Mouse (Mus musculus) ES-Bruce4 (cell line): ENCODE data around the gene Zfp874b. TPM values are rescaled to one million over a fixed set of nuclear protein-coding genes. Genes with fewer than 3 reads are reported as not detected.
A peak's percentile ranks its signal among the peaks of the same experiment; 100 is the strongest.
"Not testable (repeated sequence)": the region's sequence is repeated elsewhere in the genome, so short reads cannot be mapped to it uniquely, and the experiment has no call there.

Experiments
- H3K27ac ChIP-seq: 2 replicates; pipeline ENCODE4 v1.5.1; 2012; ENCODE audit warnings: low read length, inconsistent platforms; ENCODE audit not compliant: insufficient read depth
- H3K27me3 ChIP-seq: 2 replicates; pipeline ENCODE4 v1.6.1; 2012; ENCODE audit warnings: mild to moderate bottlenecking, low read length, inconsistent platforms; ENCODE audit not compliant: control insufficient read depth, poor library complexity, insufficient read depth, severe bottlenecking
- H3K36me3 ChIP-seq: 2 replicates; pipeline ENCODE4 v1.6.1; 2012; ENCODE audit warnings: inconsistent platforms, mild to moderate bottlenecking, low read length, moderate library complexity; ENCODE audit not compliant: control insufficient read depth, poor library complexity, insufficient read depth, severe bottlenecking
- H3K4me1 ChIP-seq: one replicate; pipeline ENCODE4 v1.8.1; 2011; ENCODE audit warnings: low read length; ENCODE audit not compliant: control insufficient read depth, insufficient read depth
- H3K4me3 ChIP-seq: 2 replicates; pipeline ENCODE4 v1.5.1; 2011; ENCODE audit warnings: low read depth, mild to moderate bottlenecking, low read length
- H3K9ac ChIP-seq: 2 replicates; pipeline ENCODE4 v1.6.1; 2012; ENCODE audit warnings: low read depth, mild to moderate bottlenecking, inconsistent platforms; ENCODE audit not compliant: poor library complexity, severe bottlenecking
- H3K9me3 ChIP-seq: replicated peaks from 2 replicates; pipeline ENCODE4 v1.6.1; 2012; ENCODE audit warnings: mild to moderate bottlenecking, low read length, inconsistent platforms; ENCODE audit not compliant: control insufficient read depth, poor library complexity, insufficient read depth, severe bottlenecking
- CTCF ChIP-seq: IDR thresholded peaks from one replicate; pipeline ENCODE4 v1.8.1; 2011; ENCODE audit warnings: low read depth, low read length
- EP300 ChIP-seq: IDR thresholded peaks from 2 replicates; pipeline ENCODE4 v1.6.1; 2011; ENCODE audit warnings: low read depth, low read length; ENCODE audit not compliant: insufficient read depth
- POLR2A ChIP-seq: IDR thresholded peaks from one replicate; pipeline ENCODE4 v1.8.1; 2011; ENCODE audit warnings: low read length; ENCODE audit not compliant: insufficient read depth
- polyA plus RNA-seq: library from polyadenylated mRNA; stranded (reverse); fragments of >200 nt; gene quantifications from 2 replicates; pipeline ENCODE4 v1.2.4, GENCODE M21; 2011; ENCODE audit warnings: low read depth; ENCODE audit not compliant: missing spikeins, insufficient read depth, insufficient read length

The Zfp874b gene
- polyA plus RNA-seq, 1 experiment, result 19.3 TPM

DNA sequence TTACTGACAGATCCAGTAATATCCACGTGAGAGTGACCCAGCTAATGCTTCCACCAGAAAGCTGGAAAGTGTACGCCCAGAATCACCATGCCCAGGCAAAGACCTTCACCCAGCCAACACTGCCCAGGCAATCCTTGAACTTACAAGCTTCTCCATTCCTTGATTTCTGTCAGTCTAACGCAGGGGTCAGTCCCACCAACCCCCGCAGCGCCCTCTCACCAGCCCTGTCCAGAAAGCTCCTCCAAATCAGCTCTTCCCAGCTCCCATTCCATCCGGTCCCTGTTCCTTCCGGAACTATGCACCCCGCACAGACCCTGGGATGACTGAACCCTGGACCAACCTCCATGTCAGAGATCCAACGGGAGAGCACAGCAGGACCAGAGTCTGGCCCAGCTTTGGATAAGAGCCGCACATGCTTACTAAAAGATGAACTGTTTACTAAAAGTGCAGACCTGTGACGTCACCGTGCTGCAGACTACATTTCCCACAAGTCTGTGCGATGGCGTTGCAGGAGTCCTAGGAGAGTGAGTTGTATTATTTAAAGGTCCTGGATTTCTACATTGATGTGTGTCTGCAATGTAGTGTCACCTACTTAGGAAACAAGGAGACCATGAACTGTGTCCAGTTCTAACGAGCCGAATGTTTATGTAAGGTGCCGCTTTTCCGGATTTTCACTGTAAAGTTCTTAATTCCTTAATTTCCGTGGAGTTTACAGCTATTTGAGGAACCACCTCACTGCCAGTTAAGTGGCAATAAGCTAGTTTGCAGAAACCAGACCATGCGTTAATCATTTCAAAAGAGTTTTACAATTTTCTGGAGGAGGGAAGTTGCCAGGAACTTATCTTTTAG, 32.7 kb downstream of the Zfp874b start, which contains the start of gene Zfp874a:
Zfp874a (minus strand) TSS at position 453 of the 849 bp plus-strand sequence.
- Histone ChIP-seq H3K9me3 (no peaks in the 10 kb centered on the region), H3K4me1 (no peaks in the 10 kb centered on the region), H3K4me3 (peak within 1 kb of the TSS; percentile 97), H3K27me3 (no peaks in the 10 kb centered on the region), H3K36me3 (peaks cover 3% of the 10 kb centered on the region), H3K27ac (peak within 1 kb of the TSS; percentile 23; the same call in 1 of the 2 replicates), H3K9ac (peak within 1 kb of the TSS; percentile 78)
- TF ChIP-seq POLR2A, result no peak

DNA sequence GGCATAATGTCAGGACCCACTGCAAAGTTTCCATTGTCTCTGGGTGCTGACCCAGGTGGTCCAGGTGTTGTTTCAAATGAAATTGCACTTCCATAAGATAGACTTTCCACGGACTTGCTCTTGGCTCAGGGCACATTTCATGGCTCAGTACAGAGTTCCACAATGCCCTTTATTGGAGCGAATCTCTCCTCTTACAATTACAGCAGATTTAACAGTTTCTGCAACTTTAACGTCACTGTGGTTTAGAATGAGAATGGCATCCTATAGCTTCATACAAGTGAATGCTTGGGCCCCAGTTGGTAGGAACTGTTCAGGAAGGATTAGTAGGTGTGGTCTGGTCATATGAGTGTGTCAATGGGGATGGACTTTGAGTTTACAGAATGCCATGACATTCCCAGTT, 47.0 kb downstream of the Zfp874b start:
- not testable (repeated sequence) for H3K4me1 ChIP-seq, H3K27me3 ChIP-seq, H3K9me3 ChIP-seq, H3K4me3 ChIP-seq, H3K27ac ChIP-seq, H3K36me3 ChIP-seq, H3K9ac ChIP-seq

DNA sequence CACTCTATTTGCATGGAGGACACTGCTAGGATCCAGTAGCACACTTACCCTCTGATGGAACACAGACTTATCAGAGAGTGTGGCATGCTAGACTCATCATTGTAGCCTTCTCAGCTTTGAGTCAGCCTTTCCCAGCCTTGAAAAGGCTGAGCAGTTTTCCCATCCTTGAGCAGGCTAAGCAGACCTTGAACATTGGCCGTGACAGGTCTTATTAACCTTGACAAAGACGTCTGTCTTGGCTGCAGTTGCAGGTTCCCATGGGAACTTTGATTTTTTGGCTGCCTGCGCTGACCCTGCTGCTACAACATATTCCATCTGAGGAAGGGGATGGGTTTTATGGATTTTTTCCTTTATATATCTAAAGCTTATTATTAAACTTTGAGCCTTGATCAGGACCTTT, 55.9 kb downstream of the Zfp874b start:
- Histone ChIP-seq H3K9me3 (no peaks in the 10 kb centered on the region; the same call in 1 of the 2 replicates), H3K27me3 (no peaks in the 10 kb centered on the region), H3K36me3 (no peaks in the 10 kb centered on the region), H3K27ac (no peak overlapping the region), H3K4me3 (no peak overlapping the region), H3K4me1 (no peaks in the 10 kb centered on the region), H3K9ac (no peak overlapping the region)
- no peak for TF ChIP-seq CTCF
- TF ChIP-seq EP300, result no peak
- no peak for TF ChIP-seq POLR2A

DNA sequence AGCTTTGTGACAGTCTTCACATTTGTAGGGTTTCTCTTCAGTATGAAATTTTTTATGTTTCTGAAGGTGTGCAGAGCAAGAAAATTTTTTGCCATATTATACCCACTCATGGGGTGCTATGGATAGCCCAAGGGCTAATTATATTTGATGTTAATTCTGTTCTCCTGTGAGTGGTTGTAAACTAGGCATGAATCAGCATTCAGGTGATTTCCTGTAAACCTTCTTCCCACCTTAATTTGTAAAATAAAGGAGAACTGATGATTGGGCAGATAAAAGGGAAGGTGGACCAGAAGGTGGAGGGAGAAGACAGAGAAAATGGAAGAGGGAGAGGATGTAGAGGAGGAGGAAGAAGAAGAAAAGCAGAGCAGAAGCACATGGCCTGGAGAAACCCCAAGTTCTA, 58.4 kb downstream of the Zfp874b start:
- peak overlapping the region; percentile 49 for H3K27ac ChIP-seq
- not testable (repeated sequence) for H3K36me3 ChIP-seq, H3K4me1 ChIP-seq, H3K9me3 ChIP-seq, H3K4me3 ChIP-seq, H3K9ac ChIP-seq, H3K27me3 ChIP-seq

DNA sequence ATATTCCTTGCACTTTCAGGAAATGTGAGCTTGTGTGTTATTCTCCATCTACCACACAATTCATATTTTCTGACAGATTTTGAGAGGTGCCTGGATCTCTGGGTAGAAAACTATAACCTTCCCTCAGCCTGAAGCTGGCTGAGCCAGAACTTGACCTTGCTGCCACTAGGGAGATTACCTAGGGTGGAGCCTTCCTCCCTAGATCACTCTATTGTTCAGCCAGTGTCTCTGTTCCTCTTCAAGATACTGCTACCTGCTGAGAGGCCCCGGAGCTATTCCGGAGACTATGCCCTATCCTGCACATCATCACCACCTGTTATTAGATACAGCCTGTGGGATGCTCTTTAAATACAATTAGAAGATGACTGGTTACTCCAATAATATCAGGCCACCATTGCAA, 61.5 kb downstream of the Zfp874b start:
- peak overlapping the region; percentile 16; the same call in 1 of the 2 replicates for H3K4me3 ChIP-seq
- H3K9me3 ChIP-seq, H3K36me3 ChIP-seq, H3K4me1 ChIP-seq, H3K27me3 ChIP-seq, H3K9ac ChIP-seq: not testable (repeated sequence)
- H3K27ac ChIP-seq, result peak overlapping the region; percentile 88
- peak; percentile 87 for TF ChIP-seq EP300

Other genes with a start within 250 kb of the Zfp874b start
- 3.2 and 4.2 TPM in 2 replicates for gene Zfp458, start 205.8 kb downstream of the Zfp874b start, polyA plus RNA-seq
- 0.72 TPM in 1 of 2 replicates, not detected in the other for gene Zfp457, start 177.8 kb downstream of the Zfp874b start, polyA plus RNA-seq
- gene Zfp595, start 151.7 kb downstream of the Zfp874b start, polyA plus RNA-seq, result 6.6 and 7.5 TPM in 2 replicates
- 2.5 and 4.6 TPM in 2 replicates for gene Gm28044, start 123.7 kb downstream of the Zfp874b start, polyA plus RNA-seq
- gene Zfp953, start 123.7 kb downstream of the Zfp874b start, polyA plus RNA-seq, result 3.8 and 4.5 TPM in 2 replicates
- 0.99 TPM in 1 of 2 replicates, not detected in the other for gene Gm28041, start 108.5 kb downstream of the Zfp874b start, polyA plus RNA-seq
- gene Zfp456, start 108.4 kb downstream of the Zfp874b start, polyA plus RNA-seq, result 3.7 and 4.0 TPM in 2 replicates
- 10.5 and 10.9 TPM in 2 replicates for gene Zfp429, start 84.4 kb downstream of the Zfp874b start, polyA plus RNA-seq
- 24.0 and 25.7 TPM in 2 replicates for gene Zfp459, start 62.8 kb downstream of the Zfp874b start, polyA plus RNA-seq
- gene Zfp874a, start 32.6 kb downstream of the Zfp874b start, polyA plus RNA-seq, result 26.9 and 28.9 TPM in 2 replicates
- gene Zfp58, start 16.3 kb upstream of the Zfp874b start, polyA plus RNA-seq, result 10.3 and 10.7 TPM in 2 replicates
- not detected in 2 replicates for gene Gm26965, start 41.9 kb upstream of the Zfp874b start, polyA plus RNA-seq
- 15.0 and 15.5 TPM in 2 replicates for gene Zfp87, start 41.9 kb upstream of the Zfp874b start, polyA plus RNA-seq
- gene Zfp748, start 69.6 kb upstream of the Zfp874b start, polyA plus RNA-seq, result 9.3 and 9.9 TPM in 2 replicates
- gene Zfp729b, start 125.4 kb upstream of the Zfp874b start, polyA plus RNA-seq, result 10.6 and 11.9 TPM in 2 replicates
- 13.8 and 15.6 TPM in 2 replicates for gene Gm49345, start 153.5 kb upstream of the Zfp874b start, polyA plus RNA-seq
- gene Zfp729a, start 153.5 kb upstream of the Zfp874b start, polyA plus RNA-seq, result 10.8 and 11.1 TPM in 2 replicates
- 19.1 and 21.6 TPM in 2 replicates for gene Zfp738, start 202.8 kb upstream of the Zfp874b start, polyA plus RNA-seq
- 12.1 and 12.6 TPM in 2 replicates for gene Zfp65, start 244.9 kb upstream of the Zfp874b start, polyA plus RNA-seq